Mouse (Mus musculus) lung, adult 2 months (tissue): ENCODE measurements around the gene Ptprj. TPM values are rescaled to one million over a fixed set of nuclear protein-coding genes. Genes with fewer than 3 reads are reported as not detected.
"Not testable (repeated sequence)": the region's sequence is repeated elsewhere in the genome, so short reads cannot be mapped to it uniquely, and the experiment has no call there.

Experiments used
- DNase-seq: peaks from one replicate; pipeline ENCODE4 v3.0.0; 2022
- H3K4me1 ChIP-seq: fragments of 200-500 bp; 2 replicates; pipeline ENCODE4 v1.6.1; 2011; ENCODE audit warnings: low read length; ENCODE audit not compliant: control insufficient read depth, insufficient read depth
- H3K4me3 ChIP-seq: fragments of 200-500 bp; replicated peaks from 2 replicates; pipeline ENCODE3; 2011; ENCODE audit warnings: low read depth, mild to moderate bottlenecking, control low read depth, low read length; ENCODE audit errors: extremely low read depth
- CTCF ChIP-seq: fragments of 200-500 bp; IDR thresholded peaks from 2 replicates; pipeline ENCODE4 v1.5.1; 2011; ENCODE audit warnings: mild to moderate bottlenecking, low read length, control low read depth; ENCODE audit not compliant: insufficient read depth
- POLR2A ChIP-seq: fragments of 200-500 bp; IDR thresholded peaks from 2 replicates; pipeline ENCODE4 v1.6.1; 2011; ENCODE audit warnings: low read depth, mild to moderate bottlenecking, control low read depth, low read length, borderline replicate concordance; ENCODE audit errors: extremely low read depth
- WGBS: fragments of 180-500 bp; shearing (Covaris S2); methylation state at CpG from one replicate; pipeline ENCODE4 v1.1.7; 2018; 5-methylcytosine and 5-hydroxymethylcytosine counted together
- polyA plus RNA-seq: library from polyadenylated mRNA; depleted of rRNA; stranded (reverse); fragments of >200 nt; gene quantifications from 2 replicates; pipeline ENCODE4 v1.2.3, GENCODE M21; 2012

The Ptprj gene
- polyA plus RNA-seq, 1 experiment = 16.0 TPM

DNA sequence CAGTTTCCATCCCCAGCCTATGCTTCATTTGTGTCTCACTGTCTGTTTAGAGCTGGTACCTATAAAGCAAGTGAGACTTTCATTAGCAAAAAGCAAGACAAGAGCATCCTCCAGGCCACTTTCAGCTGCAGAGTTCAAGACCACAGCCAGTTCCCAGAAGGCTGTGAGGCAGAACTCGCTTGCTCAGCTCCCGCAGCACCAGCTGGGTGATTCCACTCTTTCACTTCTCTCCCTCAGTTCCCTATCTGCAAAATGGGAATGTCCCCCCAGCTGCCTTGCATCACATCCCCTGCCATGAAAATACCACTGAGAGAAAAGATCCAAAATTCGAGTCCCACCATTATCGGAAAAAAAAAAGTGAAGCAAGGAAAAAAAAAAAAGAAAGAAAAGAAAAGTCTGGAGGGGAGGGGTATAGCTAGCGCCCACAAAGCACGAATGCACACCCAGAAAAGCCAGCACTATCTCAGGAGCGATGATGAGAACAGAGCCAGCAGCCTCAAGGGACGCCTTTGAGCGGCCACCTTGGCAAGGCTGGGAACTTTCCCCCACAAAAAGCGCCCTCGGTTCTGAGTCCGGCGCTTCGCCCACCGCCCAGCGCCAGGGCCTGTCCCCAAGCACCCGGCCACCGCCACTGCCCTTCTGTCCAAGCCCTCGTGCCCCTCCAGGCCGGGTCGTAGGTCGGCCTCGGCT, 1.3 kb downstream of the Ptprj start:
- Histone ChIP-seq H3K4me1 (peaks cover 9% of the 10 kb centered on the region), H3K4me3 (peak overlapping the region; percentile 88)
- 3% methylated on average over 23 of the region's 23 CpGs for WGBS
- DNase-seq = no peak
- TF ChIP-seq POLR2A (no peak), CTCF (no peak)

DNA sequence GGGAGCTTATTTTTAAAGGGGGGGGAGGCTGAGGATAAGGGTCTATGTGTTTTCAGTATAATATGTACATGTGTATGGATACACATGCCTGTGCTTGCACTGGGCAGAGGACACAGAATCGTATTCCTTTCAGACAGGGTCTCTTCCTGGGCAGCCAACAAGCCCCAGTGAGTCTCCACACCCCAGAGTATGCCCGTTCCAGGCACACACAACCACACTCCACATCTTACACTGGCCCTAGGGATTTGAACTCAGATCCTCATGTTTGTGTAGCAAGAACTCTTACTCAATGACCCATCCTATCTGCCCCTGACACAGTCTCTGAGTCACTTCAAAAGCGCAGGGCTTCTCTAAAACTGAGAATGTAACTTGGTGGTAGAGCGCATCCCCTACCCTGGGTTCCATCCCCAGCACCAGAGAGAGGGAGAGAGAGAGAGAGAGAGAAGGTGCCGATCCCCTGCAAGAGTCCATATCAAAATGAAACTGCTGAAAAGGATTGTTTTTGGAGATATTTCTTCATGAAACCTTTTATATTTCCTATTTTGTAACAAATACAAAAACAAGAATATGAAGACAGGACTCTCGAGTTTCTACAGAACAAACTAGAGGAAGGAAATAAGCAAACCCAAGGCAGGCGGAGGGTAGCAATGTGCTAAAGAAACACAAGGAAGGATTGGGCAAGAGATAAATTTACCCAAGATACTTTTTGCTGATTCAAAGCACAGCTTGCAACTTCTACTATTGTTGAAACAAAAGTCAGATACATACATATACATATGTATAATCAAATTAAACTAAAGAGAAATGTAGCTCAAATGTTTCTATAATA, 2.8 kb downstream of the Ptprj start:
- no peak for TF ChIP-seq POLR2A
- no peak for TF ChIP-seq CTCF
- peak; percentile 7 for DNase-seq
- Histone ChIP-seq H3K4me3 (no peak overlapping the region), H3K4me1 (peaks cover 6% of the 10 kb centered on the region)
- 78% methylated on average over 7 of the region's 7 CpGs for WGBS

DNA sequence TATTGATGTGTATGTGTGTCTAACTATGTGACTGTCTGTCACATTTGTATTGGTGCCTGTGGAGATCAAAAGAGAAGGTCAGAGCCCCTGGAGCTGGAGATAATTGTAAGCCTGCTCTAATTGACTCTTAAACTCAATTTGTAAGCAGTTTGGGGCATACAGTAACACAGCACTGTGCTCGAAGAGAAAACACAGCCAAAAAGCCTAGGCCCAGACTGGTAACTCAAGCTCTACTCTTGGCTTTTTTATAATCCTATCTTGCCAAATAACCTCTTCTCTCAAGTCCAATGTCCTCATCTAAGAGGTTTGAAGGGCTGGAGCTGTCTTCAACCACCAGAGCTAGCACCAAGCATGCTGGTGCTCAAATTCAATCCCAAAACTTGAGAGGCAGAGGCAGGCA, 3.5 kb downstream of the Ptprj start:
- no peak overlapping the region for H3K4me3 ChIP-seq
- TF ChIP-seq CTCF (no peak), POLR2A (no peak)
- H3K4me1 ChIP-seq = peaks cover 6% of the 10 kb centered on the region; the same call in 1 of the 2 replicates
- peak; percentile 1 for DNase-seq
- WGBS = 65% methylated on average over 1 of the region's 1 CpGs

DNA sequence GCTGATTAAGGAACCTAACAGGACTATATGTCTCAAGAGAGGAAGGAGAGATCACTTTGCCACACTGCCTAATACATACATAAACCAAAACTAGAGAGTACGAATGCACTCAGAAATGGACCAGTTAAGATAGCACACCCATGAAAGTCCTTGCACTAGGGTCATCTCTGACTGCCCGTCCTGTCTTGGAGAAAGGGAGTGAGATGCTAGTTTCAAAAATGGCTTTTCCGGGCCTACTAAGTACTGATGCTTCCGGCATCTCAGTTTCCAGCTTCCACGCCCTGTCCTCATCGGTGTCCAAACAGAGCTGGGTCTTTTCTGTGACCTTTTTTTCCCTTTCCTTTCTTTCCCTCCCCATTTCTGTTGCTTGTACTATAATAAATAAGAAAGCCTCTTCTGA, 4.0 kb downstream of the Ptprj start:
- H3K4me1 ChIP-seq = peaks cover 3% of the 10 kb centered on the region; the same call in 1 of the 2 replicates
- no peak for TF ChIP-seq CTCF
- no peak for TF ChIP-seq POLR2A
- H3K4me3 ChIP-seq = no peak overlapping the region
- 82% methylated on average over 6 of the region's 6 CpGs for WGBS
- DNase-seq = peak; percentile 2

DNA sequence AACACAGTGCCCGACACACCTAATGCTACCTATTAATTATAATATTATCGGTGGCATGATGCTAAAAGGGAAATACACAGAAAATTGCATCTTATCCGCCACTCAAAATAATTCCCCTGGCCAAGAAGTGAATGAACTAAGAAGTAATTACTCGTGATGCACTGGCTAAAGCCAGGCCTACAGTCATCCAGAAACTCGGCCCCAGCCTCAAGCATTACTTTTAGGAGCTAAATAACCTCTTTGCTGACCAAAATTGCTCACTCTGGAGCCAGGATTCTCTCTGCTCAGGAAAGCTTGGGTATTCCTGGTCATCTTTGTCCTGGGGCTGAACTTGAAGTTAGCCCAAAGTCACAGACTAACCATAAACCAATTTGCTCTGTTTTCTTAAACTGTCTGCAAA, 4.7 kb downstream of the Ptprj start:
- 84% methylated on average over 5 of the region's 5 CpGs for WGBS
- TF ChIP-seq POLR2A = no peak
- no peak for TF ChIP-seq CTCF
- peak; percentile 2 for DNase-seq
- peaks cover 3% of the 10 kb centered on the region; the same call in 1 of the 2 replicates for H3K4me1 ChIP-seq
- H3K4me3 ChIP-seq = no peak overlapping the region

DNA sequence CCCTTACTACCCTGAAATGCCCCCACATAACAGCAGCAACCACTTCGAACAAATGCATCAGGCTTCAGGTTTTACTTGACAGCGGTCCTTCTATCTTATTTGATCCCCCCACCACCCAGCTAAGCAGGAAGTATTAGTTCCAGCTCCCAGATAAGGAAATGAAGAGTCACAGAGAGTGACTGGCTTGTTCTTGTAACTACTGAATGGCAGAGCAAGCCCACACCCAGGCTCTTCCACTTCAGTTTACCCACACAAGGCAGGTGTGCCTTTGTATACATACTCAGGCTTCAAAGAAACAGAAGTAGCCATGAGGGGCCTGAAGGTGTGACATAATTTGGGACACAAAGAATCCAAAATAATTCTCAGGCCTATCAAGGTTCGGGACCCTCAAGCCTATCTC, 5.3 kb downstream of the Ptprj start:
- DNase-seq = peak; percentile 4
- 49% methylated on average over 3 of the region's 3 CpGs for WGBS
- Histone ChIP-seq H3K4me1 (peaks cover 3% of the 10 kb centered on the region; the same call in 1 of the 2 replicates), H3K4me3 (no peak overlapping the region)
- no peak for TF ChIP-seq POLR2A
- TF ChIP-seq CTCF = no peak

DNA sequence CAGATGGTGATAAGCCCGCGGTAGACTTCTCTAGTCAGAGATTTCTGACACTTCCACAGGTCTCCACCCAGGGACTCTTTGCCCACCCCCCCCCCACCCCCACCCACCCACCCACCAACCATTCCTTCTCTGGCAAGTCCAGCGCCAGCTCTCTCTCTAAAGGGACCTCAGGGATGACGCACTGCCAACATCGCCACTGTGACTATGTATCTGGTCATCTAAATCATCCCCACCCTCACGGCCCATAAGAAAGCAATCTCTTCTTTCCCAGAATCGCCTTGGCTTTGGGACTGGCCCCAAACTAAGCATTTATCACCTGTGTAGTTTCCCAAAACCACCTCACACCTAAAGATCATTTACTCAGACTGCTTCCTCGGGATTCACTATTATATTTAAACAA, 5.9 kb downstream of the Ptprj start:
- peak; percentile 3 for DNase-seq
- no peak for TF ChIP-seq POLR2A
- no peak for TF ChIP-seq CTCF
- WGBS = 44% methylated on average over 8 of the region's 8 CpGs
- Histone ChIP-seq H3K4me3 (no peak overlapping the region), H3K4me1 (peaks cover 3% of the 10 kb centered on the region; the same call in 1 of the 2 replicates)

DNA sequence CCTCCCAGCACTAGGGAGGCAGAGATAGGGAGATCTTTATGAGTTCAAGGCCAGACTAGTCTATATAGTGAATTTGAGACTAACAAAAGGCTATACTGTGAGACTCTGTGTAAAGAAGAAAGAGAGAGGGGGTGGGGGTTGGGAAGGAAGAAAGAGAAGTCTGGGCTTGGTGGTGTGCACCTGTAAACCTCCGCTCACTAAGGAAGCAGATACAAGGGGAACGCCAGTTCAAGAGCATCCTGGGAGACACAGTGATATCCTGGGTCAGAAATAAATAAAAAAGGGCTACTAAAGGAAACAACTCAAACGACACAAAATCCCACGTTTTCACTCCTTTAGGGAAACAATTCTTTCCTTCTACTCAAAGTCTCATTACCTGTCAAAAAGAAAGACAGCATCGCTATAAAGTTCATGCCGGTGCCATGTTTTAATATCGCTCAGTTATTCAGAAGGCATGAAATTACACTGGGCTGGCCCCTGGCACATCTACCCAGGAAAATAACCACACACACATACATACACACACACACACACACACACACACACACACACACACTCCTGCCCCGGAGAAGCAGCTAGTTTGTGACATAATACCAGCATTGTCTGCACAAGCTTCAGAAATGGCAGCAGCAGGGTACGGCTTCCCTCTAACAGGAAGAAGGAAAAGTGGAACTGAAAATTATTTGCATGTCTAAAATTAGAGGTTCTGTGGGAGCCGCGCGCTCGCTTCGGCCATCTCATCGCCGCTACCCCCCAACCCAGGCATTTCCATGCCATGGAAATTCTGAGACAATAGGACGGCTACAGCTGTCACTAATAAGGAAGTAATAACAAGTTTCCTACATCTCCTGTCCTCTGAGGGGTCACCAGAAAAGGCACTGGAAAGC, 6.6 kb downstream of the Ptprj start:
- Histone ChIP-seq H3K4me1 (0 out of 2 replicates have a peak, but pooled peaks cover under 1% of the 10 kb centered on the region), H3K4me3 (peak overlapping the region; percentile 31)
- WGBS = 46% methylated on average over 17 of the region's 17 CpGs
- TF ChIP-seq CTCF (no peak), POLR2A (no peak)
- DNase-seq = peak; percentile 12

DNA sequence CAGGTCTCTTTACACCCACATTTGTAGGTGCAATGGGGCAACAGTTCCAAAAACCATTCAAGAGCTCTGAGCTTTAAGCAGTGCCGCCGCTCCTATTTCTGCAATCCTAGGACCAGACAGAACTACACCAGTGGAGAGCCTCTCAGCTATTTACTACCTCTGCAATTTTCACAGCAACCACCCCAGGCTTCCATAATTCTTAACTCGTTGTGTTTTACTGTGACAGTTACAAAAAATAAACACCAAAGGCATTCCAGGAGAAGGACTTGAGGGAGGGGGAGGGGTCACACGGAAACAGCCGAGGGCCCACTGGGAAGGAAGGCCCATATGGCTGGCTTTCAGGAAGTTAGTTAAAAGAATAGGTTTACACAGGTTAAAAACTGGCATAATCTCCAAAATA, 8.3 kb downstream of the Ptprj start:
- H3K4me1 ChIP-seq = no peaks in the 10 kb centered on the region
- peak; percentile 3 for DNase-seq
- H3K4me3 ChIP-seq = no peak overlapping the region
- 56% methylated on average over 5 of the region's 5 CpGs for WGBS
- TF ChIP-seq CTCF (no peak), POLR2A (no peak)

DNA sequence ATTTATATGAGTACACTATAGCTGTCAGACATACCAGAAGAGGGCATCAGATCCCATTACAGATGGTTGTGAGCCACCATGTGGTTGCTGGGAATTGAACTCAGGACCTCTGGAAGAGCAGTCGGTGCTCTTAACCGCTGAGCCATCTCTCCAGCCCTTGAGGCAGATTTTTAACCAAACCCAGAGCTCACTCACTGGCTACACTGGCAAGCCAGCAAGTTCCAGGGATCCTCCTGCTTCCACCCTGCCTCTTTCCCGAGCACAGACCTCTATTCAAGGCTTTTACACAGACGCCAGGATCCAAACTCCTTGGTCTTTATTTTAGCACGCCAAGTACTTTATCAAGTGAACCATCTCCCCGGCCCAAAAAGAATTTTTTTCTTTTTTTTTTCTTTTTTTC, 9.0 kb downstream of the Ptprj start:
- WGBS = 94% methylated on average over 6 of the region's 6 CpGs
- H3K4me3 ChIP-seq, H3K4me1 ChIP-seq: not testable (repeated sequence)

More for the DNA sequence above, 9.0 kb downstream of the Ptprj start:
- not testable (repeated sequence) for DNase-seq
